Mouse (Mus musculus): ENCODE results near the gene Fam205a3.
"Not testable (repeated sequence)": the region's sequence is repeated elsewhere in the genome, so short reads cannot be mapped to it uniquely, and the experiment has no call there.

The Fam205a3 gene

DNA sequence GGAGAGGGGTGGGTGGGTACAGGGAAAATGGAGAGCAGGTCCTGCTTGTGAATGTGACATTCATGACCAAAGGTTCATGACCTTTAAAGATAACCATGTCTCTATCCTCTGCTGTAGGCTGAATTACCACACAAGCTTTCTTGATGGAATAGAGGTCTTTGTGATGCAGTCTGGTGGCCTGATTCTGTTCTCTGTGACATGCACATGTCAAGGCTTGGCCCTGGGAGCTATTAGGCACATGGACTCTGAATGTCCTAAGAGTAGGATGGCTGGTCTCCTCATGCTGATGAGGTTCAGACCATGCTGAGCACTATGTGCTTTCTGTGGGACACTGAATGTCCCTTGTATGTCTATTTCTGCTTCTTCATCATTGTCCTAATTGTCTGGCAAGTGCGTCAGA lies at the start of gene Fam205a3:
Gene Fam205a3 (plus strand): TSS at position 301 of the 400 bp plus-strand sequence.
- not testable (repeated sequence) for H3K36me3 ChIP-seq (ENCODE audit: control insufficient read depth, insufficient read depth, low read length, poor library complexity, severe bottlenecking); DNase-seq (ENCODE audit: low read depth, low spot score); H3K27me3 ChIP-seq (ENCODE audit: control insufficient read depth, insufficient read depth, low read length, poor library complexity, severe bottlenecking)

- H3K36me3 ChIP-seq (ENCODE audit: control insufficient read depth, insufficient read depth, low read length, poor library complexity, severe bottlenecking); DNase-seq (ENCODE audit: low read depth, low spot score): not testable (repeated sequence)
Measured at GRCm38 (mm10) chr4:42293967-42294366, 24.2 kb upstream of the Fam205a3 start, which contains the start of gene Gm21953. Gene Gm21953 (plus strand): TSS chr4:42294267.

More at GRCm38 (mm10) chr4:42293967-42294366, 24.2 kb upstream of the Fam205a3 start, which contains the start of gene Gm21953:
- H3K27me3 ChIP-seq (ENCODE audit: control insufficient read depth, insufficient read depth, low read length, poor library complexity, severe bottlenecking) = not testable (repeated sequence)
